Mouse (Mus musculus): ENCODE results near the gene Ank3.

The Ank3 gene

GRCm38 (mm10) chr10:69574190-69574663 lies 175.7 kb downstream of the Ank3 start:
- peak; percentile 14 for DNase-seq (ENCODE audit: low spot score)

- no peak for DNase-seq (ENCODE audit: low spot score)
These were observed 176.3 kb downstream of the Ank3 start for GRCm38 (mm10) chr10:69574894-69575293.

DNA sequence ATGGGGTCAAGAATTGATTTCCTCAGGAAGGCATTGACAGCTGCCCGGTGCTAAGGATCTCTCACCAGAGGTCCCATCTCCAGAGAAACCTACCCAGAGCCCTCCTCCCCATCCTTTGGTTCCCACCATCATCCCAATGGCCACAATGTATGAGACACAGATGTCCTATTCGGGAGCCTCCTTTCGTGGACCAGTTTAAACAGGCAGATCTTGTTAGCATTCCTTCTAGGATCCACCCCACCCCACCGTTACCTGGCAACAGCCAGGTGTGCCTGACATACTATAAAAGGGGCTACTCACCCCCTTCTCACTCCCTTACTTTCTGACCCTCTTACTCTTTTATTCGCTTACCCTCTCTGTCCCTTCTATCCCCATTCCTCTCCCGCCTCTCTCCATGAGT lies 176.9 kb downstream of the Ank3 start:
- DNase-seq (ENCODE audit: low spot score), result no peak

DNA sequence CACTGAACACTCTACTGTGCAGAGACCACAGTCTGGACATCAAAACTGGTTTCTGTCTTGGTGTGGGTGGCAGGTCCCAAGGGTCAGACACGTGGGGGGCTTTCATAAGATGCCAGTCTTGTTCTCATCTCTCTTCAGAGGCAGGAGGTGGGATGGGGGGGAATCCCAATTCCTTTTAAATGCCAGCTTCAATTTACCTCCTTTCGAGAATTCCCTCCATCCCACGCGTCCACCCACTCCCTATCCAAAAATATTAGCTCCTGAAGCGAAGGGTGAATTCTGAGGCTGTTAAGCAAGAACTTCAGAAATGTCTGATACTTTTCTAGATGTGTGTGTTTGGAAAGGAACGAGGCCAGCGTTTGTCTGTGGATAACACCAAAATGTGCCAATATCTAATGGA lies 177.7 kb downstream of the Ank3 start:
- no peak for DNase-seq (ENCODE audit: low spot score)

DNA sequence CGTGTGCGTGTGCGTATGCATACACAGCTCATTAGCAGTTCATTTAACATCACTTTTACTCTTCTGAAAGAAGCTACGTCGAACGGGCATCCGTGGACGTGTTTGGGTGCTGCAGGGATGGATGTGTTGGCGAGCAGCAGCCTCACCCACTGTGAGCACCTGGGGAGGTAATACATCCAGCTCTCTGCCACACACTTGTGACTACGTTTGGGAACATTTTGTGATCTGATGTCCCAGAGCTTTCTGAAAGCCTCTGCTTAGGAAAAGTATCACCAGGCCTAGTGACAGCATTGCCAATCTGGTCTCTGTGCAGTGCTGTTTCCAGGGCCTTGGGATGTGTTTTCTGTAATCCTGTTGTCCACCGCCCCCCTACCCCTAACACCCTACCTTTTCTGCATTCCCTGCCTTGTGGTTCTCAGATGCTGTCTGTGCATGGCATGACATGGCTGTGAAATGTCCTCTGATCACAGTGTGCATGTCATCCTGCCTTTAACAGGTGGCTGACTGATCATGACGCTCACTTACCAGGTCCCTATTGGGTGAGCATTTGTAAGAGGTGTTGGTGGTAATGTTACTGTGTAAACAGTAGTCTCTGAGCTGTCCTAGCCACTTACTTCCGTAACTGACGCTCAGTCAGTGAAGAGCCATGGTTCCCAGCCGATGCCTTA lies 178.6 kb downstream of the Ank3 start:
- no peak for DNase-seq (ENCODE audit: low spot score)

DNA sequence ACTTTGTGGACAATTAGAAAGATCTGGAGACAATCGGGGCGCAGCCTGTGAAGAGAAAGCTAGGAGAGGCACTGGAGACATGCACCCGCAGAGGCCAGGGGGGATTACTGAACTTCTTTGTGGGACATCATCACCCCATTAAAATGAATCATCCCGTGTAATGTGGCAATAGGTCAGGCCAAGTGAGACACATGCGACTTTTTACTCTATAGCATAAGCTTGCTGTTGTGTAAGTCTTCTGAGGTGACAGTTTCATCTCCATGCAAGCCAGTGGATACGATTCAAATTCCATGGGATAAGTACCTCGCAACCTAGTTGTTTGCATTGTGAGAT lies 179.1 kb downstream of the Ank3 start:
- DNase-seq (ENCODE audit: low spot score), result no peak

DNA sequence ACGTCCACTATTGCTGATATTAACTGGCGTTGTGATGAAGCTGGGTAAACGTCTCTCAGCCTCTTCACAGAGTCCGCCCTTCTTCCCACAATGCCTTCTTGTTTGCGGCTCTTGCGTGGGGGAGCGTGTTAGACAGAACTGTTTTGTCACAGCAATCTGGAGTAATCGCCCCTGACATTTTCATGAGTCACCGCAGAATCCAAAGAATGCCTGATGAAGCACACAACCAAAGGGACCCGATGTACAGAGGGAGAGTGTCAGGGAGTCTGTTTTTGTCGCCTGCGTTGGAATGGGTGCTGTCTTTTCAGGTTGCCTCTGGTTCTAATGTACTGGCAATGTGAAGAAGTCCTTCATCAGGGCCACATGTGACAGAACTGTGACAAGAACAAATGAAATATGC lies 181.0 kb downstream of the Ank3 start:
- peak; percentile 71 for DNase-seq (ENCODE audit: low spot score)

DNA sequence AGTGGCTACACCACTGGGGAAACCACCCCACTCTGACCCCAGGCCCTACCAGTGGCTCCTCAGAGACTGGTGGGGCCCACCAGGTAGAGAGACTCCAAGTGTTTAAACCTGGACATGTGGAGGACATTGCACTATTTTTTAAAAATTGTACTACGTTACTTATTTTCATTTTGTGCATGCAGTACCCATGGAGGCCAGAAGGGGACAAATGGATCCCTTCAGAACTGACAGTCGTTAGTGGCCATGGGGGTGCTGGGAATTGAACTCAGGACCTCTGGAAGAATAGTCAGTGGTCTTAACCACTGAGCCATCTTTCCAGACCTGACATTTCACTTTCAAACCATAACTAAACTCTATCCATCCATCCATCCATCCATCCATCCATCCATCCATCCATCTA lies 183.0 kb downstream of the Ank3 start:
- DNase-seq (ENCODE audit: low spot score), result no peak

GRCm38 (mm10) chr10:69583874-69584481 lies 185.4 kb downstream of the Ank3 start:
- peak; percentile 93 for DNase-seq (ENCODE audit: low spot score)

GRCm38 (mm10) chr10:69584566-69584965 lies 186.0 kb downstream of the Ank3 start:
- peak; percentile 20 for DNase-seq (ENCODE audit: low spot score)

GRCm38 (mm10) chr10:69585271-69585670 lies 186.7 kb downstream of the Ank3 start:
- DNase-seq (ENCODE audit: low spot score), result no peak

DNA sequence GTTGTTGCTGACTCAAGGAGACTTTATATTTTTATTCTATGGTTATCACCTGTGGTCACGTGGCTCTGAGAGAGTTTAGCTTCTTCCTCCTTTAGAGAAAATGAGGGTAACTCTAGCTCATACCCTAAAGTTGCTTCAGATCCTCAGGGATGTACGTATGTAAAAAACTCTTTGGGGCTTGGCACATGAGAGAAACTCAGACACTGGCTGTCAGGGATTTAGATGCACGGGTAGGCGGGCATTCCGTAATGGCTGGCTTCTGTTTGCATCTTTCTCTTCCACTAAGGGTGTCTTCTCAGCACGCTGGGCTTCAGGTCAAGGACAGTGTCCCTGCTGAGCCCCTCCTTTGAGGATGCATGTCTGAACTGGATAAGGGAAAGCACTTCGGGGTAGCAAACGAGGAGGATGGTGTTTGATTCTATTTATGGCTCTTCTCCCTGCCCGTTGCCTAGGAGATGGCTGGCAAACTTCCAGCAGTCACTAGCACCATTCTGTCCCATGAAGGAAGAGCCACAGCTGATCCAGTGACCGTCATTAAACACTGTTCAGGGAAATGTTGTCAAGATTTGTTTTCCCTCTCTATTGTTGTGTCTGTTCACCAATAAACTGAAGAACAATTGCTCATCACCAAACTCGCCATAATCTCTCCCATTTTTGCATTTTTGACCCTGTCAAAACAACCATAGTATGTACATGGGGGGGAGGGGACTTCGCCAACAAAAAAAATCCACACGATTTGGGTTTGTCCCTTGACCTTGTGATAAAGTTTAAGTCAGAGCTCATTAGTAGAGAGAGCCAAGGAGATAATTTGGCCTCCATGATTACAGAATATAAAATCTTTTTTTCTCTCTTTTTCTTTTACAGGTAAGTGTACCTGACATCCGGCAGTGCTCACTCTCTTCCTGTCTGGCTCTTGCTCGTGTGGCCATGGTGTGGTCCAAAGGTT lies 195.9 kb downstream of the Ank3 start:
- DNase-seq (ENCODE audit: low spot score), result peak; percentile 81

DNA sequence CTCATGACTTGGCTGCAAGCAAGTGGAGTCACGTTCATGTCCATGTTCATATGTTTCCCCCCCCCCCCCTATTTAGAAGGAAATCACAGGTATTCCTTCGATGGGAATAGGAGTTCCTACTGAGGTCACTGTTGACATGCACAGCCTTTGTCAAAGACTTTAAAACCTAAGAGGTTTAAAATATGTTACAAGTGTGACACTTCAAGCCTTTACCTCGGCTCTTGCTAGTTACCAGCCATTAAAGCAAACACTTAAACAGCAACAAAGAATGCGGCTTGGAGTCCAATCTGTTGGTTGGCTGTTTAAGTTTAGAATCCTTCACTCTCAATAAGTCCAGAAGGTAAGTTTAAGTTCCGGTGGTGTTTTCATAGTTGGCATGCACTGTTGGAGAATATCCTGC lies 196.9 kb downstream of the Ank3 start:
- DNase-seq (ENCODE audit: low spot score), result no peak

- no peak for DNase-seq (ENCODE audit: low spot score)
These were observed 202.9 kb downstream of the Ank3 start for GRCm38 (mm10) chr10:69601471-69601870.

DNA sequence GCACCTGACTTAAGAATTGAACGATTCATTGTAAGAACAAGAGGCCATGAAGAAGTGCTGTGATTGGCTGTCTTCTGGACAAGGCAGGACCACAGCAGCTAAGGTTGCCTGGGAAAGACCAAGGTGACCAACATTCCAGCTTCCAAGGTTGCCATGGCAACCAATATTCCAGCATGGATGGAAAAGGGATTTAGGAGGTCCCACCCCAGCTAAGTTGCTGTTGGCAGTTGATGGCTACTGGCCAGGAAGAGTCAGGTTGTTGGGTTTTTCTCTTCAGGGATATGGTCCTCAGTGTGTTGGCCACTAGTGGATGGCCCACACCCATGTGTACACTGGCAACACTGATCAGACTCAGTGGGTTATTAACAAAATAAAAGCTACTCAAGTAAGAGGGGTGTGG lies 204.1 kb downstream of the Ank3 start:
- DNase-seq (ENCODE audit: low spot score), result no peak

GRCm38 (mm10) chr10:69604609-69605008 lies 206.0 kb downstream of the Ank3 start:
- DNase-seq (ENCODE audit: low spot score), result no peak

GRCm38 (mm10) chr10:69605211-69605610 lies 206.6 kb downstream of the Ank3 start:
- DNase-seq (ENCODE audit: low spot score), result no peak

- DNase-seq (ENCODE audit: low spot score), result no peak
These were observed 209.1 kb downstream of the Ank3 start for GRCm38 (mm10) chr10:69607611-69608119.

GRCm38 (mm10) chr10:69611314-69611713 lies 212.7 kb downstream of the Ank3 start:
- DNase-seq (ENCODE audit: low spot score), result no peak

- peak; percentile 78 for DNase-seq (ENCODE audit: low spot score)
These were observed 213.3 kb downstream of the Ank3 start for GRCm38 (mm10) chr10:69611839-69612340.

GRCm38 (mm10) chr10:69616953-69617352 lies 218.4 kb downstream of the Ank3 start:
- DNase-seq (ENCODE audit: low spot score), result no peak

GRCm38 (mm10) chr10:69617537-69618112 lies 219.1 kb downstream of the Ank3 start:
- no peak for DNase-seq (ENCODE audit: low spot score)
